Mouse (Mus musculus): Measurements from ENCODE around the gene Poldip2. TPM values are rescaled to one million over a fixed set of nuclear protein-coding genes. Genes with fewer than 3 reads are reported as not detected.

Gene Poldip2
- polyA plus RNA-seq, 1 experiment from 2014 or later = 91.1 TPM

DNA sequence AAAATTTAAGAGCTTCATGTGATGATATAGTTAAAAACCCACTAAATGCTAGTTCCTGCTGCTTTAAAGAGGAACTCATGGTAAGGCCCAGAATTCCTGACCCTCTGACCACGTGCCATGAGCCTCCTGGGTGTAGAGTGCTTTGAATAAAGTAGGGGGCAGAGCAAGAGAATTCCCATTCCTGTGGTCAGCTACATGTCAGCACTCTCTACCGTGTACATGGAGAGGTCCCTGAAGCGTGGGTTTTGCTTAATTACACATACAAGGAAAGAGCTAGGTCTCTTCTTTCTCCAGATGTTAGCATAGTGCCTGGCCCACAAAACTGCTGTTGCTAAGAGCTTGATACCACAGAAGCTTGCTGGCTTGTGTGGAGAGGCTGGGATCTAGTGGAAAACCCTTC lies 6.6 kb upstream of the Poldip2 start:
- Histone ChIP-seq H3K36me3 (ENCODE audit: control insufficient read depth, insufficient read depth, low read length) (peaks cover 13% of the 10 kb centered on the region; the same call in 1 of the 2 replicates), H3K9me3 (ENCODE audit: control insufficient read depth, low read length) (no peaks in the 10 kb centered on the region), H3K4me3 (ENCODE audit: low read depth, low read length) (no peak overlapping the region), H3K27ac (replicated peaks) (no peak overlapping the region), H3K9ac (ENCODE audit: low read length) (no peak overlapping the region), H3K4me1 (replicated peaks; ENCODE audit: control insufficient read depth, insufficient read depth) (no peaks in the 10 kb centered on the region), H3K27me3 (ENCODE audit: control insufficient read depth, insufficient read depth, low read length) (no peaks in the 10 kb centered on the region), H3K4me2 (replicated peaks; ENCODE audit: low read depth) (no peak overlapping the region)
- WGBS = 83% methylated on average over 3 of the region's 3 CpGs
- ATAC-seq (ENCODE audit: low FRiP score, low TSS enrichment) (no peak), DNase-seq (ENCODE audit: low spot score) (no peak)
- TF ChIP-seq EP300 (optimal IDR thresholded peaks at IDR 0.05) = no peak
- TF ChIP-seq CTCF (IDR thresholded peaks at IDR 0.05; ENCODE audit: low read depth) = no peak

GRCm38 (mm10) chr11:78509148-78509547 lies 2.8 kb upstream of the Poldip2 start:
- TF ChIP-seq EP300 (optimal IDR thresholded peaks at IDR 0.05) (no peak), CTCF (IDR thresholded peaks at IDR 0.05; ENCODE audit: low read depth) (peak; percentile 63)
- H3K4me3 ChIP-seq (ENCODE audit: low read depth, low read length) = no peak overlapping the region
- no peak overlapping the region for H3K4me2 ChIP-seq (replicated peaks; ENCODE audit: low read depth)
- no peak overlapping the region for H3K9ac ChIP-seq (ENCODE audit: low read length)
- no peak overlapping the region for H3K27ac ChIP-seq (replicated peaks)
- peaks cover 4% of the 10 kb centered on the region for H3K4me1 ChIP-seq (replicated peaks; ENCODE audit: control insufficient read depth, insufficient read depth)
- DNase-seq (ENCODE audit: low spot score) = no peak
- H3K36me3 ChIP-seq (ENCODE audit: control insufficient read depth, insufficient read depth, low read length) = peaks cover 13% of the 10 kb centered on the region; the same call in 1 of the 2 replicates
- H3K27me3 ChIP-seq (ENCODE audit: control insufficient read depth, insufficient read depth, low read length) = no peaks in the 10 kb centered on the region
- no peaks in the 10 kb centered on the region for H3K9me3 ChIP-seq (ENCODE audit: control insufficient read depth, low read length)
- 77% methylated on average over 5 of the region's 5 CpGs for WGBS
- no peak for ATAC-seq (ENCODE audit: low FRiP score, low TSS enrichment)

GRCm38 (mm10) chr11:78513106-78513790 lies 1.3 kb downstream of the Poldip2 start:
- no peaks in the 10 kb centered on the region for H3K9me3 ChIP-seq (ENCODE audit: control insufficient read depth, low read length)
- H3K4me1 ChIP-seq (replicated peaks; ENCODE audit: control insufficient read depth, insufficient read depth) = peaks cover 4% of the 10 kb centered on the region
- peak overlapping the region; percentile 92 for H3K4me2 ChIP-seq (replicated peaks; ENCODE audit: low read depth)
- H3K36me3 ChIP-seq (ENCODE audit: control insufficient read depth, insufficient read depth, low read length) = peaks cover 13% of the 10 kb centered on the region; the same call in 1 of the 2 replicates
- H3K27me3 ChIP-seq (ENCODE audit: control insufficient read depth, insufficient read depth, low read length) = no peaks in the 10 kb centered on the region
- ATAC-seq (ENCODE audit: low FRiP score, low TSS enrichment) = no peak
- H3K27ac ChIP-seq (replicated peaks) = no peak overlapping the region
- 67% methylated on average over 3 of the region's 3 CpGs for WGBS
- no peak for DNase-seq (ENCODE audit: low spot score)
- peak overlapping the region; percentile 88 for H3K9ac ChIP-seq (ENCODE audit: low read length)
- TF ChIP-seq EP300 (optimal IDR thresholded peaks at IDR 0.05) (no peak), CTCF (IDR thresholded peaks at IDR 0.05; ENCODE audit: low read depth) (no peak)
- peak overlapping the region; percentile 80 for H3K4me3 ChIP-seq (ENCODE audit: low read depth, low read length)

- Histone ChIP-seq H3K9ac (ENCODE audit: low read length) (no peak overlapping the region), H3K9me3 (ENCODE audit: control insufficient read depth, low read length) (no peaks in the 10 kb centered on the region), H3K36me3 (ENCODE audit: control insufficient read depth, insufficient read depth, low read length) (peaks cover 19% of the 10 kb centered on the region), H3K4me3 (ENCODE audit: low read depth, low read length) (no peak overlapping the region), H3K4me1 (replicated peaks; ENCODE audit: control insufficient read depth, insufficient read depth) (peaks cover 4% of the 10 kb centered on the region), H3K4me2 (replicated peaks; ENCODE audit: low read depth) (no peak overlapping the region), H3K27me3 (ENCODE audit: control insufficient read depth, insufficient read depth, low read length) (no peaks in the 10 kb centered on the region), H3K27ac (replicated peaks) (no peak overlapping the region)
- WGBS = 57% methylated on average over 2 of the region's 2 CpGs
- ATAC-seq (ENCODE audit: low FRiP score, low TSS enrichment) = no peak
- no peak for TF ChIP-seq EP300 (optimal IDR thresholded peaks at IDR 0.05)
- TF ChIP-seq CTCF (IDR thresholded peaks at IDR 0.05; ENCODE audit: low read depth) = peak; percentile 58
- DNase-seq (ENCODE audit: low spot score) = no peak
These were observed 3.7 kb downstream of the Poldip2 start for GRCm38 (mm10) chr11:78515549-78516325.

DNA sequence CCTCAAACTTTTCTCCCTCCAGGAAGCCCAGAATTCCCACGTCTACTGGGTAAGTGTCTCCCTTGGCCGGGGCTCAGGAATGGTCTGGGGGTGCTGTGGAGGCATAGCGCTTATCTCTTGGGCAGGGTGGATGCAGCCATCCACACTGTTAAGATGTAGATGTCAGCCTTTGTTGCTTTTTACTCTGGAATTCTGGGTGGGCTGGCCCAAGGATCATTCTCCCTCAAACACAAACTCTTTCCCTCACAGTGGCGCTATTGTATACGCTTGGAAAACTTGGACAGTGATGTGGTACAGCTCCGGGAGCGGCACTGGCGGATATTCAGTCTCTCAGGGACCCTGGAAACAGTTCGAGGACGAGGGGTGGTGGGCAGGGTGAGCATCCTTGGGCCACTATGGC lies 6.9 kb downstream of the Poldip2 start:
- Histone ChIP-seq H3K4me2 (replicated peaks; ENCODE audit: low read depth) (no peak overlapping the region), H3K9me3 (ENCODE audit: control insufficient read depth, low read length) (no peaks in the 10 kb centered on the region), H3K4me3 (ENCODE audit: low read depth, low read length) (no peak overlapping the region), H3K27ac (replicated peaks) (no peak overlapping the region), H3K36me3 (ENCODE audit: control insufficient read depth, insufficient read depth, low read length) (peaks cover 32% of the 10 kb centered on the region), H3K27me3 (ENCODE audit: control insufficient read depth, insufficient read depth, low read length) (no peaks in the 10 kb centered on the region), H3K9ac (ENCODE audit: low read length) (no peak overlapping the region), H3K4me1 (replicated peaks; ENCODE audit: control insufficient read depth, insufficient read depth) (no peaks in the 10 kb centered on the region)
- no peak for ATAC-seq (ENCODE audit: low FRiP score, low TSS enrichment)
- 88% methylated on average over 10 of the region's 10 CpGs for WGBS
- TF ChIP-seq CTCF (IDR thresholded peaks at IDR 0.05; ENCODE audit: low read depth) (no peak), EP300 (optimal IDR thresholded peaks at IDR 0.05) (no peak)
- no peak for DNase-seq (ENCODE audit: low spot score)

DNA sequence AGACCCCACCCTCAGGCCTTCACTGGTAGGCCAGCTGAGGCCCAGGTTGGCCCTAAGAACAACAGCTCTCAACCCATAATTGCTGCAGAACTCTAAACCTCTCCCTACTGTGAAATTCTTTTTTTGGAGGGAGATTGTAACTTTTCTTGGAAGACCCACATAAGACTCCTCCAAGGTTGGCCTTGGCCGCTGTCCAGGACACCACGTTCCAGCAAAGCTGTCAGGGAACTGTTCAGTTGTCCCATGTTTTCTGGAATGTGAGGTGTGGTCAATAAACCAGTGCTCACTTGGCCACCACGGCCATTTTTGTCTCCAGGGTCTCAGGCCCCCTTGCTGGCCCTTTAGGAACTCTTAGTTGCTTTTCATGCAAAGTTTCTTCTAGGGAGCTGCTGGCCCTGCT lies 9.9 kb downstream of the Poldip2 start:
- Histone ChIP-seq H3K27ac (replicated peaks) (no peak overlapping the region), H3K4me2 (replicated peaks; ENCODE audit: low read depth) (no peak overlapping the region), H3K4me1 (replicated peaks; ENCODE audit: control insufficient read depth, insufficient read depth) (no peaks in the 10 kb centered on the region), H3K4me3 (ENCODE audit: low read depth, low read length) (no peak overlapping the region), H3K9me3 (ENCODE audit: control insufficient read depth, low read length) (no peaks in the 10 kb centered on the region), H3K36me3 (ENCODE audit: control insufficient read depth, insufficient read depth, low read length) (peaks cover 32% of the 10 kb centered on the region), H3K27me3 (ENCODE audit: control insufficient read depth, insufficient read depth, low read length) (no peaks in the 10 kb centered on the region), H3K9ac (ENCODE audit: low read length) (no peak overlapping the region)
- ATAC-seq (ENCODE audit: low FRiP score, low TSS enrichment) (no peak), DNase-seq (ENCODE audit: low spot score) (no peak)
- WGBS = 67% methylated on average over 3 of the region's 3 CpGs
- TF ChIP-seq CTCF (IDR thresholded peaks at IDR 0.05; ENCODE audit: low read depth) (no peak), EP300 (optimal IDR thresholded peaks at IDR 0.05) (no peak)
